11 mouse cellular contexts compared by ENCODE assay signal in the genomic region with DNA sequence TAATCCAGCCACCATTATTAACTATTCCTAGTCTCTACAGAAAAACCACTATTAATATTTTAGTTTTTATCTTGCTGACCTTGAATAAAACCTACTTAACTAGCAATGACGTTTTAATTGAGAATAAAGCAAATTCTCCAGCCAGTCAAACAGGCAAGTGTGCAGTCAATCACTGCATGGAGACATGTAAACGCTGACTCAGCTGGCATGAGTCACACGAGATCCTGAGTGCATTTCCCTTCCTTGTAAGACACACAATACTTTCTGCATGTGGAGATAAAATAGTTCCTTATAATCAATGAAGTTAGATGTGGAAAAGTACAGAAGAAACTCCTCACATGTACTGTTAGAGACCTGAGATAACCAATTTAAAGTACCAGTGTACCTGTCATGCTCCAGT. TPM values are rescaled to one million over a fixed set of nuclear protein-coding genes. Genes with fewer than 3 reads are reported as not detected.
DNase-seq lines count a peak whose midpoint lies in the region; ATAC-seq and TF ChIP-seq lines count a peak whose summit lies in the region.
"Had no signal": no experiment of that assay in that cellular context is flagged by ENCODE, and none has a peak within 500 bp of the region (broad histone marks: within the 10 kb centered on the region; RNA-seq: fewer than 3 reads in every experiment).

No protein-coding gene starts in this region.

- no peak overlapping the region for H3K9ac ChIP-seq in lung, postnatal 0 days (replicated peaks; ENCODE audit: low read depth)
- no peak overlapping the region for H3K9ac ChIP-seq in stomach, postnatal 0 days (ENCODE audit: low read length)
- H3K9ac ChIP-seq: midbrain, embryonic 13.5 days had no signal

- ATAC-seq in lung, postnatal 0 days, result peak; percentile 57
- ATAC-seq in stomach, postnatal 0 days (ENCODE audit: low FRiP score, low TSS enrichment), result peak; percentile 89
- ATAC-seq: hindbrain, embryonic 16.5 days had no signal

- H3K9me3 ChIP-seq in lung, postnatal 0 days (ENCODE audit: low read length), result no peaks in the 10 kb centered on the region
- no peaks in the 10 kb centered on the region for H3K9me3 ChIP-seq in stomach, postnatal 0 days (ENCODE audit: control insufficient read depth, low read length)
- H3K9me3 ChIP-seq: midbrain, embryonic 13.5 days had no signal

- H3K27me3 ChIP-seq in lung, postnatal 0 days (replicated peaks; ENCODE audit: insufficient read depth, low read length), result no peaks in the 10 kb centered on the region
- H3K27me3 ChIP-seq in stomach, postnatal 0 days (ENCODE audit: control insufficient read depth, insufficient read depth, low read length), result no peaks in the 10 kb centered on the region
- H3K27me3 ChIP-seq: midbrain, embryonic 13.5 days had no signal

- TF ChIP-seq CTCF in lung, postnatal 0 days (IDR thresholded peaks at IDR 0.05), result no peak
- TF ChIP-seq CTCF in stomach, postnatal 0 days (IDR thresholded peaks at IDR 0.05; ENCODE audit: low read depth), result no peak

- 0 out of 2 replicates have a peak, but pooled peaks cover 3% of the 10 kb centered on the region for H3K36me3 ChIP-seq in lung, postnatal 0 days (ENCODE audit: insufficient read depth, low read length)
- no peaks in the 10 kb centered on the region for H3K36me3 ChIP-seq in stomach, postnatal 0 days (ENCODE audit: control insufficient read depth, insufficient read depth, low read length)
- H3K36me3 ChIP-seq: midbrain, embryonic 13.5 days had no signal

- no peak for DNase-seq in lung, postnatal 0 days (ENCODE audit: low spot score)
- no peak for DNase-seq in lung, postnatal 10 days
- peak; percentile 12 for DNase-seq in Muller cell, postnatal 12 days (ENCODE audit: inconsistent ontology term)
- peak; percentile 54 for DNase-seq in brain, adult 2 months (ENCODE audit: low read depth, low spot score)
- DNase-seq in stomach, postnatal 0 days (ENCODE audit: low spot score), result peak; percentile 71
- no peak for DNase-seq in thymus, postnatal 10 days (ENCODE audit: low spot score in 2 of 2)
- no peak for DNase-seq in right cerebral cortex, postnatal 10 days (ENCODE audit: low spot score in 2 of 2)

- no peaks in the 10 kb centered on the region for H3K4me1 ChIP-seq in lung, postnatal 0 days (ENCODE audit: insufficient read depth, low read depth, low read length)
- H3K4me1 ChIP-seq in stomach, postnatal 0 days (replicated peaks; ENCODE audit: control insufficient read depth, insufficient read depth), result no peaks in the 10 kb centered on the region
- H3K4me1 ChIP-seq: midbrain, embryonic 13.5 days had no signal

- 26% methylated on average over 3 of the region's 3 CpGs for WGBS in lung, postnatal 0 days
- 20% methylated on average over 3 of the region's 3 CpGs for WGBS in stomach, postnatal 0 days

- H3K4me2 ChIP-seq in lung, postnatal 0 days (replicated peaks; ENCODE audit: low read depth, low read length), result no peak overlapping the region
- H3K4me2 ChIP-seq in stomach, postnatal 0 days (replicated peaks; ENCODE audit: low read depth), result no peak overlapping the region
- H3K4me2 ChIP-seq: midbrain, embryonic 13.5 days had no signal

- TF ChIP-seq EP300 in lung, postnatal 0 days (IDR thresholded peaks at IDR 0.05), result no peak
- TF ChIP-seq EP300 in stomach, postnatal 0 days (optimal IDR thresholded peaks at IDR 0.05), result no peak

- no peak overlapping the region for H3K4me3 ChIP-seq in lung, postnatal 0 days (ENCODE audit: low read depth, low read length)
- no peak overlapping the region for H3K4me3 ChIP-seq in stomach, postnatal 0 days (ENCODE audit: low read depth, low read length)
- H3K4me3 ChIP-seq: layer of hippocampus, adult 2 months; midbrain, embryonic 13.5 days had no signal

- H3K27ac ChIP-seq in lung, postnatal 0 days (ENCODE audit: low read length), result no peak overlapping the region
- H3K27ac ChIP-seq in stomach, postnatal 0 days (replicated peaks), result peak overlapping the region; percentile 81; the same call in 1 of the 2 replicates
- H3K27ac ChIP-seq: layer of hippocampus, adult 2 months; macrophage; midbrain, embryonic 13.5 days had no signal

RNA-seq across cellular contexts. Expression of a gene that starts 53.8 kb away (rescaled TPM):
- 72.4 and 82.9 TPM in 2 replicates for polyA plus RNA-seq in lung, postnatal 0 days (2015; fragmentation: Nextera tagmentation; extraction: Ambion mirVana)
- polyA plus RNA-seq in stomach, postnatal 0 days (2015; fragmentation: Nextera tagmentation; extraction: Ambion mirVana), result 118 and 121 TPM in 2 replicates

RNA-seq across cellular contexts. Expression of a gene that starts 54.0 kb away (rescaled TPM):
- 3.5 and 4.5 TPM in 2 replicates for polyA plus RNA-seq in lung, postnatal 0 days (2015; fragmentation: Nextera tagmentation; extraction: Ambion mirVana)
- polyA plus RNA-seq in stomach, postnatal 0 days (2015; fragmentation: Nextera tagmentation; extraction: Ambion mirVana), result 2.2 and 2.6 TPM in 2 replicates

Comparison
In these comparisons a context has a peak if more than half of its experiments do, and no peak if none do; other contexts are left out.
1. DNase-seq: peak in Muller cell, postnatal 12 days (single experiment), brain, adult 2 months (single experiment) and stomach, postnatal 0 days (single experiment); none in lung, postnatal 0 days (single experiment), lung, postnatal 10 days (single experiment), thymus, postnatal 10 days (0 of 2) and right cerebral cortex, postnatal 10 days (0 of 2).